Mouse (Mus musculus) brain, embryonic 14.5 days (tissue): Measurements from ENCODE around the gene Rad50.

Experiments
- CTCF ChIP-seq: fragments of 200-500 bp; IDR thresholded peaks from 2 replicates; pipeline ENCODE4 v1.5.1; 2012; ENCODE audit warnings: inconsistent platforms, mild to moderate bottlenecking, moderate library complexity, borderline replicate concordance; ENCODE audit not compliant: insufficient read depth, insufficient read length; ENCODE audit errors: extremely low read depth
- POLR2A ChIP-seq: fragments of 200-500 bp; IDR thresholded peaks from 2 replicates; pipeline ENCODE4 v1.6.1; 2012; ENCODE audit warnings: mild to moderate bottlenecking, inconsistent platforms, borderline replicate concordance; ENCODE audit not compliant: poor library complexity, insufficient read depth, insufficient read length, severe bottlenecking; ENCODE audit errors: extremely low read depth

DNA sequence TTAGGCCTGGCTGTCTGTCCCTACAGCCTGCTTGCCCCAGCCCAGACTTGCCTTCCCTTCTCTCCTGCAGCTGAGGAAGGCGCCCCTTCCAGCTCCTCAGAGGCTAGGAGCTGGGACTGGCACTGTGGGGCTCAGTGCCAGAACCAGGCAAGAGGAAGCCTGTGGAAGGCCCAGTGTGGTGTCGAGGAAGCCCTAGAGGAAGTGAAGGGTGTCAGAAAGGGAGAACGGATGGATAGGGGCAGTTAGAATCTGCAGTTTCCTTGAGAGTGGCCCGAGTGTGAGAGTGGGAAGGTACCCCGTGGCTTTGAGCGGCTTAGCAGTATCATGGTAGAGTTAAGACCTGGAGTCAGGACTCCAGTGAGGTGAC lies 84.7 kb downstream of the Rad50 start:
- TF ChIP-seq CTCF (no peak), POLR2A (no peak)
